Mouse (Mus musculus) hindbrain, embryonic 15.5 days (tissue): ENCODE data around the gene Lemd2. TPM values are rescaled to one million over a fixed set of nuclear protein-coding genes. Genes with fewer than 3 reads are reported as not detected.

Experiments
- ATAC-seq: fragments of 200-750 bp; cut with Nextera tagmentation; 2 replicates; pipeline ENCODE4 v1.8.0; 2017; ENCODE audit warnings: low read depth, moderate number of reproducible peaks, moderate TSS enrichment; ENCODE audit not compliant: low FRiP score
- H3K27ac ChIP-seq: fragments of 300-500 bp; sonication (generic); replicated peaks from 2 replicates; pipeline ENCODE4 v1.5.1; 2015; ENCODE audit warnings: mild to moderate bottlenecking, inconsistent platforms
- H3K27me3 ChIP-seq: fragments of 300-500 bp; sonication (generic); 2 replicates; pipeline ENCODE4 v1.6.1; 2015; ENCODE audit warnings: control low read depth, inconsistent platforms
- H3K36me3 ChIP-seq: fragments of 300-500 bp; sonication (generic); 2 replicates; pipeline ENCODE4 v1.6.1; 2015; ENCODE audit warnings: control low read depth, inconsistent platforms
- H3K4me1 ChIP-seq: fragments of 300-500 bp; sonication (generic); replicated peaks from 2 replicates; pipeline ENCODE4 v1.6.1; 2015; ENCODE audit warnings: control low read depth, inconsistent platforms
- H3K4me2 ChIP-seq: fragments of 300-500 bp; sonication (generic); 2 replicates; pipeline ENCODE4 v1.6.1; 2015; ENCODE audit warnings: moderate library complexity, mild to moderate bottlenecking, inconsistent platforms
- H3K4me3 ChIP-seq: fragments of 300-500 bp; sonication (generic); 2 replicates; pipeline ENCODE4 v1.5.1; 2015; ENCODE audit warnings: mild to moderate bottlenecking, inconsistent platforms
- H3K9ac ChIP-seq: fragments of 300-500 bp; sonication (generic); 2 replicates; pipeline ENCODE4 v1.6.1; 2015; ENCODE audit warnings: inconsistent platforms
- H3K9me3 ChIP-seq: fragments of 300-500 bp; sonication (generic); 2 replicates; pipeline ENCODE4 v1.6.1; 2016; ENCODE audit warnings: control low read depth, inconsistent platforms
- WGBS: fragments of 180-500 bp; shearing (Covaris S2); methylation state at CpG from one replicate; pipeline ENCODE4 v1.1.7; 2015; 5-methylcytosine and 5-hydroxymethylcytosine counted together
- polyA plus RNA-seq: library from polyadenylated mRNA; unstranded; fragments of >200 nt; fragmentation: Nextera tagmentation; extraction: Ambion mirVana; gene quantifications from 2 replicates; pipeline ENCODE4 v1.2.1, GENCODE M21; 2015

Gene Lemd2
- polyA plus RNA-seq, 1 experiment from 2014 or later, result 23.7 TPM

DNA sequence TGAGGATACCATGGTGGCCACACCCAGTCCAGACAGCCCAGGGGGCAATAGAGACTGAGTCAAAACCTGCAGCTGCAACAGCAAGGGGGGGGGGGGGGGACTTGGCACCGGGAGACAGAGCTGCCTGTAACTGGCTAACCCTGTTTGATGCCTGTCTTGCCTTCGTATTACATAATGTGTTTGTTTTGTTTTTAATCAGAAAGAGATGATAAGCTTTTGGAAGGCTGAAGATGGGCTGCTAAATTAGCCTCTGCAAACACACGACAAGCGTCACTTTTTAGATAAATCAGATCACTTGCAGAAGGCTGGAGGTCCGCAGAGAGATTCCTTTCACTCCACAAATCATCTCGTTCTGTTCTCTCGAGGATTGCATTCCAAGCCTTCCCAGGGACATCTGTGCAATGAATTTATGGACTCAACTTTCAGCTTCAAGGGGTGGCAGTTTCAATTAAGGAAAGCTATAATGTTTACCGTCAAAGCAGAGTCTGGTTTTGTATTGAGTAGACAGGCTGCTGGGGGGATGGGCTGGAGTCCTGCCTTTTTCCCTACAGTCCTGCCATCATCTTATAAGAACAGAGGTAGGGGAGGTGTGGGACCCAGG, 57.8 kb downstream of the Lemd2 start:
- no peak overlapping the region for H3K9ac ChIP-seq
- no peaks in the 10 kb centered on the region for H3K36me3 ChIP-seq
- no peak overlapping the region for H3K4me3 ChIP-seq
- WGBS, result 16% methylated on average over 8 of the region's 8 CpGs
- no peaks in the 10 kb centered on the region for H3K9me3 ChIP-seq
- no peak for ATAC-seq
- H3K4me2 ChIP-seq, result no peak overlapping the region
- H3K27ac ChIP-seq, result 0 out of 2 replicates have a peak overlapping the region, but pooled peaks have one; percentile 10
- peaks cover 52% of the 10 kb centered on the region for H3K4me1 ChIP-seq
- H3K27me3 ChIP-seq, result no peaks in the 10 kb centered on the region

DNA sequence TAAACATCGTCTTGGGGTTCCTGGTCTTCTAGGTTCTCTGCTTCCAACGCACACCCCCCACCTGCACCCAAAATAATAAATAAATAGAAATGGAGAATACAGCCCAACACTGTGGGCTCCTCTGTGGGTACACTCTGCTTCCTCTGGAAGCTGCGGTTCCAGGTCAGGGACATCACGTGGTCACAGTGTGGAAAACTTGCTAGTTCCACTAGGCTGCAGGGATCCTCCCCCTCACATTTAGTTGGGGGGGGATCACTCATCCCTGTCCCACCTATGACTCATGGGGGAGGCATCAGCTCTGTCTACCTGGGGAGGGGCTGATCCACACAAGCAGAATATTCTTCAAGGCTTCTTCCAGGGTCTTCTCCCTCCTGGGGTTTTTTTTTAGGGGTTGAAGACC, 60.1 kb downstream of the Lemd2 start:
- Histone ChIP-seq H3K27ac (no peak overlapping the region), H3K4me3 (no peak overlapping the region), H3K9me3 (no peaks in the 10 kb centered on the region), H3K36me3 (no peaks in the 10 kb centered on the region), H3K27me3 (no peaks in the 10 kb centered on the region), H3K9ac (no peak overlapping the region), H3K4me1 (peaks cover 54% of the 10 kb centered on the region), H3K4me2 (no peak overlapping the region)
- ATAC-seq, result no peak
- 73% methylated on average over 4 of the region's 4 CpGs for WGBS

DNA sequence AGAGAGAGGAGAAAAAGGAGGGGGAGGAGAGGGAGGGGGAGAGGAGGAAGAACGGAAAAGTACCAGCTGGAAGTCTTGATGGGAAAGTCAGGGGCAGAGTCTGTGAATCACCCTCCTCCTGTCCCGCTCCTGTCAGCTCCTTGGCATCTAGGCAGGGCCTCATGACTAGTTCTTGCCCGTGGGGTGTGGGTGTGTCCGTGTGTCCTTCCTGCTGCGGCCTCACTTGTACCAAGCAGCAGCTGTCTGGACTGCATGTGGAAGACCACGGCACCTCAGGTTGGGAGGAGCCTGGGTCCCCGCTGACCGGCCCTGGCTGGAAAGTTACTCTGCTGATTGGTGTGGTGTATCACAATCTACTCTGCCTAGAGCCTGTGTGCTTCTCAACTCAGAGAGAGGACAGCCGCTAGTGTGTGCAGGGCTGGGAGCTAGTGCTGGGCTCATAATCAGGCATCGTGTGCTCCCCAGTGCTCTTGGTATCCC, 62.3 kb downstream of the Lemd2 start:
- no peak overlapping the region for H3K9ac ChIP-seq
- no peak for ATAC-seq
- no peak overlapping the region for H3K4me3 ChIP-seq
- H3K27me3 ChIP-seq, result no peaks in the 10 kb centered on the region
- peaks cover 56% of the 10 kb centered on the region for H3K4me1 ChIP-seq
- no peak overlapping the region for H3K27ac ChIP-seq
- H3K36me3 ChIP-seq, result no peaks in the 10 kb centered on the region
- no peaks in the 10 kb centered on the region for H3K9me3 ChIP-seq
- WGBS, result 42% methylated on average over 10 of the region's 10 CpGs
- H3K4me2 ChIP-seq, result no peak overlapping the region

DNA sequence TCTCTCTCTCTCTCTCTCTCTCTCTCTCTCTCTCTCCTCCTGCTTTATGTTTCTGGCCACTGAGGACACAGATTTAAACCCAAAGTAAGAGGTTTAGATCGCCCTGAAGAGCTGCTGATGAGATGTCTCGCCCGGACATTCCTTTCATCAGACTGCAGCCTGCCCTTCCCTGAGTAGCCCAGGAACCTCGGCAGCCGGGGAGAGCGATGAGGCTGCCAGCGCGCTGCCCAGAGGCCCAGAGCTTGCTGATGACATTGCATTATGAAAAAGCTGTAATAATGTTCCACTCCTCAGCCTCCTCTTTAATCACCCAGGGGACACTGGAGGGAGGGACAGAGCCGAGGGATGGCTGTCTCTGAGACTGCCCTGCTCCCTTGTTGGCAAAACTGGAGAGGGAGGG, 64.0 kb downstream of the Lemd2 start:
- Histone ChIP-seq H3K27me3 (no peaks in the 10 kb centered on the region), H3K9ac (0 out of 2 replicates have a peak overlapping the region, but pooled peaks have one; percentile 13), H3K27ac (peak overlapping the region; percentile 61)

More for the DNA sequence above, 64.0 kb downstream of the Lemd2 start:
- H3K4me1 ChIP-seq, result peaks cover 41% of the 10 kb centered on the region
- H3K9me3 ChIP-seq, result no peaks in the 10 kb centered on the region
- WGBS, result 32% methylated on average over 9 of the region's 9 CpGs
- H3K36me3 ChIP-seq, result no peaks in the 10 kb centered on the region
- no peak overlapping the region for H3K4me2 ChIP-seq
- H3K4me3 ChIP-seq, result no peak overlapping the region
- no peak for ATAC-seq

Other genes starting within 250 kb of the Lemd2 start
- gene Zbtb9, start 231.3 kb downstream of the Lemd2 start, polyA plus RNA-seq, result 14.6 and 14.7 TPM in 2 replicates
- gene Bak1, start 175.5 kb downstream of the Lemd2 start, polyA plus RNA-seq, result 4.1 and 4.5 TPM in 2 replicates
- gene Itpr3, start 147.2 kb downstream of the Lemd2 start, polyA plus RNA-seq, result 0.79 and 1.2 TPM in 2 replicates
- gene Uqcc2, start 70.6 kb downstream of the Lemd2 start, polyA plus RNA-seq, result 379 and 389 TPM in 2 replicates
- gene Ip6k3, start 36.7 kb downstream of the Lemd2 start, polyA plus RNA-seq, result 0.26 and 0.28 TPM in 2 replicates